Mouse (Mus musculus): ENCODE results near the gene Sympk. TPM values are rescaled to one million over a fixed set of nuclear protein-coding genes. Genes with fewer than 3 reads are reported as not detected.

The Sympk gene
- polyA plus RNA-seq, 1 experiment from 2014 or later, result 14.6 TPM

GRCm38 (mm10) chr7:19094826-19095750 is 70.9 kb downstream of the Sympk start:
- no peaks in the 10 kb centered on the region for H3K36me3 ChIP-seq (replicated peaks)
- H3K4me3 ChIP-seq (replicated peaks), result peak overlapping the region; percentile 67
- under 1% methylated on average over 87 of the region's 87 CpGs for WGBS (ENCODE audit: insufficient replicate concordance)
- peak overlapping the region; percentile 60 for H3K9ac ChIP-seq
- H3K27ac ChIP-seq (replicated peaks), result peak overlapping the region; percentile 84
- H3K27me3 ChIP-seq, result peaks cover 95% of the 10 kb centered on the region
- no peaks in the 10 kb centered on the region for H3K9me3 ChIP-seq (replicated peaks)
- peaks cover 59% of the 10 kb centered on the region for H3K4me1 ChIP-seq (replicated peaks)
- ATAC-seq (ENCODE audit: insufficient read depth), result no peak
- peak overlapping the region; percentile 96 for H3K4me2 ChIP-seq

- H3K4me1 ChIP-seq (replicated peaks), result peaks cover 59% of the 10 kb centered on the region
- peak overlapping the region; percentile 67 for H3K4me3 ChIP-seq (replicated peaks)
- H3K27me3 ChIP-seq, result peaks cover 95% of the 10 kb centered on the region
- no peaks in the 10 kb centered on the region for H3K9me3 ChIP-seq (replicated peaks)
- H3K4me2 ChIP-seq, result peak overlapping the region; percentile 96
- H3K9ac ChIP-seq, result no peak overlapping the region
- no peaks in the 10 kb centered on the region for H3K36me3 ChIP-seq (replicated peaks)
- no peak overlapping the region; the same call in 1 of the 2 replicates for H3K27ac ChIP-seq (replicated peaks)
- 4% methylated on average over 19 of the region's 19 CpGs for WGBS (ENCODE audit: insufficient replicate concordance)
- ATAC-seq (ENCODE audit: insufficient read depth), result no peak
These were observed 71.6 kb downstream of the Sympk start for GRCm38 (mm10) chr7:19095751-19096110.

GRCm38 (mm10) chr7:19096421-19096976 is 72.3 kb downstream of the Sympk start:
- Histone ChIP-seq H3K9me3 (replicated peaks) (no peaks in the 10 kb centered on the region), H3K4me3 (replicated peaks) (no peak overlapping the region), H3K4me1 (replicated peaks) (peaks cover 59% of the 10 kb centered on the region), H3K9ac (no peak overlapping the region), H3K36me3 (replicated peaks) (no peaks in the 10 kb centered on the region), H3K4me2 (peak overlapping the region; percentile 96), H3K27ac (replicated peaks) (no peak overlapping the region), H3K27me3 (peaks cover 88% of the 10 kb centered on the region)
- 42% methylated on average over 5 of the region's 5 CpGs for whole genome bisulfite sequencing (ENCODE audit: insufficient replicate concordance)
- ATAC-seq (ENCODE audit: insufficient read depth), result no peak

- Histone ChIP-seq H3K27me3 (peaks cover 81% of the 10 kb centered on the region), H3K27ac (replicated peaks) (no peak overlapping the region), H3K4me2 (no peak overlapping the region), H3K4me1 (replicated peaks) (peaks cover 53% of the 10 kb centered on the region), H3K36me3 (replicated peaks) (no peaks in the 10 kb centered on the region), H3K9ac (no peak overlapping the region), H3K9me3 (replicated peaks) (no peaks in the 10 kb centered on the region), H3K4me3 (replicated peaks) (no peak overlapping the region)
- WGBS (ENCODE audit: insufficient replicate concordance), result 27% methylated on average over 2 of the region's 2 CpGs
- no peak for ATAC-seq (ENCODE audit: insufficient read depth)
These were observed 73.0 kb downstream of the Sympk start for GRCm38 (mm10) chr7:19097217-19097616.

GRCm38 (mm10) chr7:19097863-19098262 is 73.7 kb downstream of the Sympk start:
- Histone ChIP-seq H3K9ac (no peak overlapping the region), H3K27me3 (peaks cover 77% of the 10 kb centered on the region), H3K4me3 (replicated peaks) (no peak overlapping the region), H3K27ac (replicated peaks) (no peak overlapping the region), H3K36me3 (replicated peaks) (no peaks in the 10 kb centered on the region), H3K4me2 (no peak overlapping the region), H3K4me1 (replicated peaks) (peaks cover 47% of the 10 kb centered on the region), H3K9me3 (replicated peaks) (no peaks in the 10 kb centered on the region)
- no peak for ATAC-seq (ENCODE audit: insufficient read depth)

- Histone ChIP-seq H3K36me3 (replicated peaks) (no peaks in the 10 kb centered on the region), H3K27me3 (peaks cover 77% of the 10 kb centered on the region), H3K9me3 (replicated peaks) (no peaks in the 10 kb centered on the region), H3K4me1 (replicated peaks) (peaks cover 37% of the 10 kb centered on the region), H3K4me3 (replicated peaks) (no peak overlapping the region), H3K9ac (no peak overlapping the region), H3K4me2 (no peak overlapping the region), H3K27ac (replicated peaks) (no peak overlapping the region)
- WGBS (ENCODE audit: insufficient replicate concordance), result 55% methylated on average over 7 of the region's 7 CpGs
- no peak for ATAC-seq (ENCODE audit: insufficient read depth)
These were observed 74.6 kb downstream of the Sympk start for GRCm38 (mm10) chr7:19098811-19099210.

GRCm38 (mm10) chr7:19100290-19100689 is 76.1 kb downstream of the Sympk start:
- no peaks in the 10 kb centered on the region for H3K36me3 ChIP-seq (replicated peaks)
- no peak overlapping the region for H3K9ac ChIP-seq
- no peak overlapping the region for H3K27ac ChIP-seq (replicated peaks)
- H3K27me3 ChIP-seq, result peaks cover 62% of the 10 kb centered on the region
- H3K9me3 ChIP-seq (replicated peaks), result no peaks in the 10 kb centered on the region
- 47% methylated on average over 1 of the region's 1 CpGs for WGBS (ENCODE audit: insufficient replicate concordance)
- H3K4me1 ChIP-seq (replicated peaks), result peaks cover 22% of the 10 kb centered on the region
- ATAC-seq (ENCODE audit: insufficient read depth), result no peak
- no peak overlapping the region for H3K4me2 ChIP-seq
- no peak overlapping the region for H3K4me3 ChIP-seq (replicated peaks)

GRCm38 (mm10) chr7:19103741-19104140 is 79.6 kb downstream of the Sympk start:
- H3K27me3 ChIP-seq, result peaks cover 42% of the 10 kb centered on the region

More at GRCm38 (mm10) chr7:19103741-19104140, 79.6 kb downstream of the Sympk start:
- H3K4me2 ChIP-seq, result no peak overlapping the region
- 0 out of 2 replicates have a peak, but pooled peaks cover 3% of the 10 kb centered on the region for H3K4me1 ChIP-seq (replicated peaks)
- H3K4me3 ChIP-seq (replicated peaks), result no peak overlapping the region
- no peak overlapping the region for H3K9ac ChIP-seq
- H3K9me3 ChIP-seq (replicated peaks), result no peaks in the 10 kb centered on the region
- ATAC-seq (ENCODE audit: insufficient read depth), result no peak
- H3K27ac ChIP-seq (replicated peaks), result no peak overlapping the region
- H3K36me3 ChIP-seq (replicated peaks), result no peaks in the 10 kb centered on the region

Small RNA genes lying within 50 kb of the gene (microRNA-seq; reads per million reads assigned to microRNA genes)
- gene Mir3100, result 1.5 reads per million

Other genes with a start within 250 kb of the Sympk start
- gene Psg19, start 225.9 kb upstream of the Sympk start, polyA plus RNA-seq (2015; fragmentation: Nextera tagmentation; extraction: Ambion mirVana), result not detected in 2 replicates
- not detected in 2 replicates for gene Psg17, start 202.8 kb upstream of the Sympk start, polyA plus RNA-seq (2015; fragmentation: Nextera tagmentation; extraction: Ambion mirVana)
- 0.15 and 0.18 TPM in 2 replicates for gene Mill2, start 184.4 kb upstream of the Sympk start, polyA plus RNA-seq (2015; fragmentation: Nextera tagmentation; extraction: Ambion mirVana)
- 69.3 and 73.4 TPM in 2 replicates for gene Pglyrp1, start 153.0 kb upstream of the Sympk start, polyA plus RNA-seq (2015; fragmentation: Nextera tagmentation; extraction: Ambion mirVana)
- 8.4 and 11.1 TPM in 2 replicates for gene Ccdc61, start 114.0 kb upstream of the Sympk start, polyA plus RNA-seq (2015; fragmentation: Nextera tagmentation; extraction: Ambion mirVana)
- 0.06 TPM in 2 replicates for gene Nova2, start 98.5 kb upstream of the Sympk start, polyA plus RNA-seq (2015; fragmentation: Nextera tagmentation; extraction: Ambion mirVana)
- gene Nanos2, start 37.0 kb upstream of the Sympk start, polyA plus RNA-seq (2015; fragmentation: Nextera tagmentation; extraction: Ambion mirVana), result not detected in 2 replicates
- 0.15 and 0.55 TPM in 2 replicates for gene Mypop, start 33.1 kb upstream of the Sympk start, polyA plus RNA-seq (2015; fragmentation: Nextera tagmentation; extraction: Ambion mirVana)
- gene Irf2bp1, start 20.3 kb upstream of the Sympk start, polyA plus RNA-seq (2015; fragmentation: Nextera tagmentation; extraction: Ambion mirVana), result 8.2 and 9.9 TPM in 2 replicates
- gene Foxa3, start 839 bp upstream of the Sympk start, polyA plus RNA-seq (2015; fragmentation: Nextera tagmentation; extraction: Ambion mirVana), result 45.8 and 52.1 TPM in 2 replicates
- not detected in 2 replicates for gene Rsph6a, start 30.3 kb downstream of the Sympk start, polyA plus RNA-seq (2015; fragmentation: Nextera tagmentation; extraction: Ambion mirVana)
- 3.6 and 5.4 TPM in 2 replicates for gene Dmwd, start 51.9 kb downstream of the Sympk start, polyA plus RNA-seq (2015; fragmentation: Nextera tagmentation; extraction: Ambion mirVana)
- 13.9 and 15.8 TPM in 2 replicates for gene Dmpk, start 59.5 kb downstream of the Sympk start, polyA plus RNA-seq (2015; fragmentation: Nextera tagmentation; extraction: Ambion mirVana)
- 0.90 and 1.2 TPM in 2 replicates for gene Six5, start 70.2 kb downstream of the Sympk start, polyA plus RNA-seq (2015; fragmentation: Nextera tagmentation; extraction: Ambion mirVana)
- 0.14 and 0.17 TPM in 2 replicates for gene Gm4969, start 94.0 kb downstream of the Sympk start, polyA plus RNA-seq (2015; fragmentation: Nextera tagmentation; extraction: Ambion mirVana)
- 5.1 TPM in 2 replicates for gene Fbxo46, start 95.5 kb downstream of the Sympk start, polyA plus RNA-seq (2015; fragmentation: Nextera tagmentation; extraction: Ambion mirVana)
- 4.1 and 4.6 TPM in 2 replicates for gene Qpctl, start 124.9 kb downstream of the Sympk start, polyA plus RNA-seq (2015; fragmentation: Nextera tagmentation; extraction: Ambion mirVana)
- gene Snrpd2, start 125.3 kb downstream of the Sympk start, polyA plus RNA-seq (2015; fragmentation: Nextera tagmentation; extraction: Ambion mirVana), result 52.8 and 55.6 TPM in 2 replicates
- gene Gipr, start 141.8 kb downstream of the Sympk start, polyA plus RNA-seq (2015; fragmentation: Nextera tagmentation; extraction: Ambion mirVana), result 0.36 and 1.0 TPM in 2 replicates
- 3.9 and 4.2 TPM in 2 replicates for gene Eml2, start 152.0 kb downstream of the Sympk start, polyA plus RNA-seq (2015; fragmentation: Nextera tagmentation; extraction: Ambion mirVana)
- gene Gpr4, start 188.2 kb downstream of the Sympk start, polyA plus RNA-seq (2015; fragmentation: Nextera tagmentation; extraction: Ambion mirVana), result 0.50 TPM in 2 replicates
- 15.3 and 16.0 TPM in 2 replicates for gene Opa3, start 204.0 kb downstream of the Sympk start, polyA plus RNA-seq (2015; fragmentation: Nextera tagmentation; extraction: Ambion mirVana)
- 41.2 and 42.4 TPM in 2 replicates for gene Vasp, start 247.4 kb downstream of the Sympk start, polyA plus RNA-seq (2015; fragmentation: Nextera tagmentation; extraction: Ambion mirVana)